Mouse (Mus musculus): ENCODE measurements around the gene Slc25a24.

DNA sequence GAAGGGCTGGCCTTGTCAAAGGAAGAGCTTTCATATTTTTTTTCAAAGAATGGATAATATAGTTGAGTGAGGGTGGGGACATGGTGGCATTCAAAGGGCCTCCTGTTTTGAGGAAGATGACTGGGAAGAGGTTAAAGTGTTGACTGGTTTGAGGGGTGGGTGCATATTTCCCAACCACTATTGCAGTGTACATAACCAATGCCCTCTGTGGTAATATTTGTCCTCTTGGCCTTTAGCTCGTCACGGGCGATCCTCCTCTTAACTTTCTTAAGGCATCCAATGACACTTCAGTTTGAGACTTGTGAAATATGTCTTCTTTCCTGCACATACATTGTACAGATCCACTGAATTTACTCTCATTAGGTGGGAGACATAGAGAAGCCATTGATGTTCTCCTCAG, 89.4 kb downstream of the Slc25a24 start:
- TF ChIP-seq CTCF (conservative IDR thresholded peaks at IDR 0.05 in 1 of 2, IDR thresholded peaks at IDR 0.05 in 1 of 2; ENCODE audit: low read depth in 2 of 2, low read length in 2 of 2) (no peak), ZC3H11A (IDR thresholded peaks at IDR 0.05; ENCODE audit: low read depth, low read length) (no peak), MYC (IDR thresholded peaks at IDR 0.05; ENCODE audit: low read depth, low read length) (no peak), EP300 (IDR thresholded peaks at IDR 0.05; ENCODE audit: low read length) (no peak)
